Mouse (Mus musculus) kidney, adult 18-20 months (tissue): Measurements from ENCODE around the gene Ankrd35.
A peak's percentile ranks its signal among the peaks of the same experiment; 100 is the strongest.
"Not testable (repeated sequence)": the region's sequence is repeated elsewhere in the genome, so short reads cannot be mapped to it uniquely, and the experiment has no call there.

ENCODE experiments used
- DNase-seq: peaks from one replicate; pipeline ENCODE4 v3.0.0; 2021

Ankrd35 gene

DNA sequence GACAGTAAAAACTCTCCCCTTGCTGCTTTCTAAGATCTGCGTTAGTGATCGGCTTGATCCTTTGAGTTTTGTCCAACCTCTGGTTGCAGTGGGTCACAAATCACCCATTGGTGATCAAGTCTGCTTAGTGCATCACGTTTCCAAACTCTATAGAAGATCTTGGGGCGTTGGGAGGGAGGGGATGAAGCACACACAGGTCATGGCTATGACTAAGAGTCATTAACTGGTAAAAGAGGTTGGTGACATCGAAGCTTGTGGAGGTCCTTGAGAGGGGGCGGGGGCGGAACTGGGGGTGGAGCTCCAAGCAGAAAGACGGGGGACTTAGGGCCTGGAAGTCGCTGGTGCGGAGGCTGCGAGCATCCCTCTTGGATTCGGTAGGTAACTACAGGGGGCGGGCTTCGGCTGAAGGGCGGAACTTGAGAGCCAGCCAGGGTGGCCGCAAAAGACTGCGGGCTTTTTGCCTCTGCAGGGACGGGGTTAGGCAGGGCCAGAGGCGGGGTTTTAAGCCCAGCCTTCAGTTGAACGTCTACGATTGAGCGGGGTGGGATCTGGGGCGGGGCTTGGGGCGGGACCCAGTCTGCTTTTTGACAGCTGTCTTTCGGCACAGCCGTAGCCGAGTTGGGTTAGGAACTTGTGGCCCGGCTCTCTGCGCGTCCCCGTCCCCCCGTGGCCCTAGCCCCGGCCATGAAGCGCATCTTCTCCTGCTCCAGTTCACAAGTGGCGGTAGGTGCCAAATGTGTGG is at the start of gene Ankrd35:
Gene Ankrd35, plus strand, starts transcription at position 405 of the 742 bp plus-strand sequence.
- peak; percentile 81 for DNase-seq

DNA sequence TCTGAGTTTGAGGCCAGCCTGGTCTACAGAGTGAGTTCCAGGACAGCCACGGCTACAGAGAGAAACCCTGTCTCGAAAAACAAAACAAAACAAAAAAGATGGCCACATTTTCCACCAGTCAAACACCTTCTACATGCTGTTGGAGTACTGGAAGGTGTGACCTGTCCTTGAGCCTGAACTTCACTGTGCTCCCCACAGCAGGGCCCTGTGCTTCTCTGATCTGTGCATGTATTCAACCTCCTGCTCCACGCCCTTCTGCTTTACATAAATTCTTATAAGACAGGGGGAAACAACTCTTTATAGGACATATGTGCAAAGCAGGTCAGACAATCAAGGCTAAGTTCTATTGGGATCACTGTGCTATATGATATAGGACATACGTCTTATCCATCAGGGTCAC is 46.7 kb upstream of the Ankrd35 start:
- DNase-seq = no peak

DNA sequence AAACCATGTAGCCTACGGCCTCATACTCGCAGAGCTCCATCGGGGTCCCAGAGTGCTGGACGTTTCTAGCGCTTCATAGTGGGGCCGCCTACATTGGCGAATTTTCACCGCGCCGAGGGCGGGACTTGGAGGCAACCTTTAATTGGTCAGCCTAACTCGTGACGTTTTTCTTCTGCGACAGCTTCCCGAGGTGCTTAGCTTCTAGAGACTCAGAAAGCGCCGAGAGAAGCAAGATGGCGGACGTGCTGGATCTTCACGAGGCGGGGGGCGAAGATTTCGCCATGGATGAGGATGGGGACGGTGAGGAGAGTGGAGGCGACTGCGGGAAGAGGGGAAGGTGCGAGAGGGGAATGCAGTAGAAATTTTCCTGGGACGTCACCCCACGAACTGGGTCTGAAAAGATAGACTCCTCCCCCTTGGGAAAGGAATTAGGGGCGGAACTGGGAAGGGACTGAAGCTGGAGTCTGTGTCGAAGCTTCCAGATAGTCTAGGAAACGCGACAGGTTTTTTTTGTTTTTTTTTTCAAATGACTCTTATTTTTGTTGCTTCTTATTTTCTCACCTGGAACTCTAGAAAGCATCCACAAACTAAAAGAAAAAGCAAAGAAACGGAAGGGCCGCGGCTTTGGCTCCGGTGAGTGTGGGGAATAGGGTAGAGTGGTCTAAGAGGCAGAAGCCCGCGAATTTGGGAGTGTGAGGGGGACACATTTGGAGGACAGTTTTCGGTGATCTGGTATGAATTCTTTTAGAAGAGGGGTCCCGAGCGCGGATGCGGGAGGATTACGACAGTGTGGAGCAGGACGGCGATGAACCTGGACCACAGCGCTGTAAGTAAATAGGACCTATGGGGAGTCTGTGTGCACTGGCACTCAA is 40.0 kb upstream of the Ankrd35 start, which contains the start of gene Rbm8a:
Gene Rbm8a, plus strand, starts transcription at position 205 of the 872 bp plus-strand sequence.
- DNase-seq = peak; percentile 98

DNA sequence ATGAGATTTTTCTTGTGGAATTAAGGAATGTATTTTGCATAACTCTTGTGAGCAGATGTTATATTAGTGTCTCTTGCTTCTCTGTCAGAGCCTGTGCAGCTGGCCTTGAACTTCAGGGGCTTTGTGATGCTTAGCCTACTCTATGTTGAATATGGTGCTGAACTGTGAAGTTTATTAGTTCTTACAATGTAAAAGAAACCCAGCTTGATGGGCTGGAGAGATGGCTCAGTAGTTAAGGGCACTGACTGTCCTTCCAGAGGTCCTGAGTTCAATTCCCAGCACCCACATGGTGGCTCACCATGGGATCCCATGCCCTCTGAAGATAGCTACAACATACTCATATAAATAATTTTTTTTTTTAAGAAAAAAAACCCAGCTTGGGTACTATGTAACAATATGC is 37.9 kb upstream of the Ankrd35 start:
- no peak for DNase-seq

DNA sequence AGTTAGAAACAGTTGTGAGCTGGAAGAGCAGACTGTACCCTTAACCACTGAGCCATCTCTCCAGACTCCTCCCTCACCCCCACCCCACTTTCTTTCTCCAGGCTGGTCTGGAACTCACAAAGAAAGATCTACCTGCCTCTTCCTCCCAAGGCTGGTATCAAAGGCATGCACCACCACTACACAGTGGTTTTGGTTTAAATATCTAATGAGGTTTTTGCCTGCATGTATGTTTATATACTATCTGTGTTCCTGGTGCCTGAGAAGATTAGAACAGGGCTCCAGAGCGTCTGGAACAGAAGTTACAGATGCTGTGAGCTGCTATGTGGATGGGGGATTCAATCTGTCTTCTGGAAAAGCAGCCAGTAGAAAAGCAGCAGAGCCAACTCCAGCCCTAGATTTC is 35.9 kb upstream of the Ankrd35 start:
- DNase-seq = no peak

DNA sequence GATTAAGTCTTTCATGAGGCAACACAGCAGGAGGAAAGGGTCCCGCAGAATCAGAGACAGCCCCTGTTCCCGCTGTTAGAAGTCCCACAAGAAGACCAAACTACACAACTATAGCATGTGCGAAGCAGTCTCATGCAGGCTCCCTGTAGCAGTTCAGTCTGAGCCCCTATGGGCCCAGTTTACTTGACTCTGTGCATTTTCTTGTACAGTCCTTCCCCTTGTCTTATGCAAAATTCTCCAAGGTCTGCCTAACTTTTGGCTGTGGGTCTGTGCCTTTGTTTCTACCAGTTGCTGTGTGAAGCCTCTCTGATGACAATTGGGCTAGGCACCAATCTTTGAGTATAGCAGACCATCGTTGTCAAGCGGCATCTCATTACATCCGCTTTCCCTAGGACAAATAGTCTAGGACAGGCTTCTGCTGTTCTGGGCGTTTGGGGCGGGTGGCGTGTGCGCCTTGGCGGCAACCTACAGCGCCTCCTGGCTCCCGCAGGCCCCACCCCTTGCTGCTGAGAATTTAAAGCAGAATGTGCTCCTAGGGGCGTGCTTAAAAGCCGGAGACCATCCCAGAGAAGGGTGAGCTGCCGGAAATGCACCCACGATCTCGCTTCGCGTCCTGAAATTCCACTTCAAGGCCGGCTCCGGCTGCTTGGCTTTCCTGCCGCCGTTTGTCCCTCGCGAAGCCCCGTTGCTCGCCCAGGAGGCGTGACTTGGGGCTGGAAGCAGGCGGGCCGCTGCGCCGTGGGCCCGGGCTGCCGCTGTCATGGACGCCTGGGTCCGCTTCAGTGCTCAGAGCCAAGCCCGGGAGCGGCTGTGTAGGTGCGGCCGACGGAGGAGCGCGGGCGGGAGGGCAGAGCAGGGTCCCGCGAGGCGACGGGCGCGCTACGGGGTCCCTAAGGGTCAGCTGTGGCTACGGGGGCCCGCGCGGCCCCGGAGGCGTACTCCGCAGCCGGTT is 34.7 kb upstream of the Ankrd35 start, which contains the start of the genes Pex11b and Gm42957:
Gene Pex11b, plus strand, starts transcription at position 449 of the 952 bp plus-strand sequence.
Gene Gm42957, plus strand, starts transcription at position 547 of the 952 bp plus-strand sequence.
- peak; percentile 93 for DNase-seq

DNA sequence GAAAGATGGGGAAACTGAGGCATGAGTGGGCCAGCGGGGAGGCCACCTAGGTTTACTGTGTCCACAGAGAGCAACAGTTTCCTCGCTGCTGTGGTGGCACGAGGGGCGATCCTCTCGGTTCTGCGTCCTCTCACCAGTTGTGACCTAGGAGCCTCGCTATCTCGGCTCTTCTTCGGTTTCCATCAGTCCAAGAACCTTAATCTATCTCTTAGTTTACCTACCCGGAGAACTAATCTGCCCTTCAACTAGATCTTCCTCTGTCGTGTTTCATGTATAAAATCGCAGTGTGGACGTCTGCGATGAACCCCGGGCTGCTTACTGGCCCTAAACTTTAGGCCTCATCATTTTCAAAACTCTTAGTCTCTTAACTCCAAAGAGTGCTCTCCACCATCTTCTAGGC is 34.0 kb upstream of the Ankrd35 start:
- DNase-seq = no peak

DNA sequence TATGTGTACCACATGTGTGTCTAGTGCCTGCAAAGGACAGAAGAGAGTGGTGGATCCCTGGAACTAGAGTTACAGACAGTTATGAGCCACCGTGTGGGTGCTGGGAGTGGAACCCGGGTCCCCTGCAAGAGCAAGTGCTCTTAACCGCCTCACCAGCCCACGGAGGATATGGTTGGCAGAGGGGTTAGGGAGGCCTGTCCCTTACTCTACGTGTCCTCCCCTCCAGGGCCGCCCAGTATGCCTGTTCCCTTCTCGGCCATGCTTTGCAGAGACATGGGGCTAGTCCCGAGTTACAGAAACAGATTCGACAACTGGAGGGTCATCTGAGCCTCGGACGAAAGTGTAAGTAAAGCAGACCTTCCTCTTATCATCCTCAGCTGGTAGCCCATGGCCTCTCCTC is 33.5 kb upstream of the Ankrd35 start:
- DNase-seq = no peak

DNA sequence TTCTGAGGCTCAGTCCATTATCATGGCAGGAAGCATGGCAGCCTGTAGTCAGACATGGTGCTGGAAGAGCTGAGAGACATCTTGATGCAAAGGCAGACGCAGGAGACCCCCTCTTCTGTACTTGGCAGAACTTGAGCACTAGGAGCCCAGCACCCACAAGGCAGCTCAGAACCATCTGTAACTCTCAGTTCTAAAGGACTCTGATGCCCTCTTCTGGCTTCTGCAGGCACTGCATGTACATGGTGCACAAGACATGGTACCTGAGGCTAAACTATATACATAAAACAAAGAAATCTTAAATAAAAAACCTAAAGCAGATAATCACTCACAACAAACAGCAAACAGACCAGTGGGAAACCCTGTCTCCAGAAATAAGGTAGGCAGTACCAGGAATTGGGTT is 30.7 kb upstream of the Ankrd35 start:
- peak; percentile 79 for DNase-seq

DNA sequence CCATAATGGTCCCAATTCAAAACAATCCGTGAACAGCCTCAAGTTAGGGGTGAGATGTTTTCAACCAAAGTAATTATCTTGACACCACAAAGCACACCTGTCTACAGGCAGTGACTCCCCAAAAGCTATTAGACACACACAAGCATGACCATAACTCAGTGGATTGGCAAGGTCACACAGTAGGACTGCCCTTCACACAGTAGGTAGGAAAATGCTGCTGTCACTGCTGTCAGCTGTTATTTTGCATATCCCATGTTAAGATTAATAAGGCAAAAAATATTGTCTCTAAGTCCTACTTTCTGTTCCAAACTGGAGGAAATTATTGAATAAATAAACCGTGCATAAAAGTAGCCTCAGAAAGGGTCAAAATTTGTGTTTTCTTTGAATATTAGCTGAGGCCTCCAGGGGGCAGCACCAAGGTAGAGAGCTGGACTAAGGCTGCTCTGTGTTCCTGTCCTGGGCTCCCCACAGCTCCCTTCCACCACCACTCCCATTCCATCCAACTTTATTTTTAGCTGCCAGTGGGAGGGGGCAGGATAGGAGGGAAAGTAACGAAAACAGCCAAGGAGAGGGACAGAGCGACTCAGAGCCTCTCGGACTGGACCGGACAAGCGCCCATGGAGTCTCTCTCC is 24.8 kb upstream of the Ankrd35 start, which contains the start of gene Itga10:
Gene Itga10, plus strand, starts transcription at position 567 of the 632 bp plus-strand sequence.
- peak; percentile 34 for DNase-seq

DNA sequence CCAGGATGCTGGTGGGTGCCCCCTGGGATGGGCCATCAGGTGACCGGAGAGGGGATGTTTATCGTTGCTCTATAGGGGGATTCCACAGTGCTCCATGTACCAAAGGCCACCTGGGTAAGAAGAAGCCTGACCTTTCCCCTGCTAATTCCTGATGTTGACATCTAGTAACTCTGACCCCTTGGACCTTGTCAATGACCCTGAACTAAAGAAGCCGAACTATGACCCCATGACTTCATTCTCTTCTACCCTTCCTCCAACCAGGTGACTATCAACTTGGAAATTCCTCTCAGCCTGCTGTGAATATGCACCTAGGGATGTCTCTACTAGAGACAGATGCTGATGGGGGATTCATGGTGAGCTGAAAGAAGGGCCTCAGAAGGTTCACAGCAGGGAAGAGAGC is 22.6 kb upstream of the Ankrd35 start:
- DNase-seq = no peak

DNA sequence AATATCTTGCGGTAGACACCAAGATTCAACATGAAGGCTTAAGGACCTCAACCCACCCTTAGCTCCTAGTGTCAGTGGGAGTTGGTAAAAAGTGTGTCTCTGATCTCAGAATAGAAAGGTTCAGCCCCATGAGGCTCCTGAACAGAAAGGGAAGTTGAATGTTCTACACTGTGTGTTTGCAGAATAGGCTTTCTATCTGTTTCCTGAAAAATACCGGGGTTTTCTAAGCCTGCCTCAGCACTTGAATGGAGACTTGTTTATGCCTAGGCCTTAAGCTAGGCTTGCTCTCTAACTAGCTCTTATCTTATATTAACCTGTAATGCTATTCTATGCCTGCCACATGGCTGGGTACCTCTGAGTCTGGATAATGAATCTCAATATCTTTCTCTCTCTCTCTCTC is 9.0 kb upstream of the Ankrd35 start:
- no peak for DNase-seq

DNA sequence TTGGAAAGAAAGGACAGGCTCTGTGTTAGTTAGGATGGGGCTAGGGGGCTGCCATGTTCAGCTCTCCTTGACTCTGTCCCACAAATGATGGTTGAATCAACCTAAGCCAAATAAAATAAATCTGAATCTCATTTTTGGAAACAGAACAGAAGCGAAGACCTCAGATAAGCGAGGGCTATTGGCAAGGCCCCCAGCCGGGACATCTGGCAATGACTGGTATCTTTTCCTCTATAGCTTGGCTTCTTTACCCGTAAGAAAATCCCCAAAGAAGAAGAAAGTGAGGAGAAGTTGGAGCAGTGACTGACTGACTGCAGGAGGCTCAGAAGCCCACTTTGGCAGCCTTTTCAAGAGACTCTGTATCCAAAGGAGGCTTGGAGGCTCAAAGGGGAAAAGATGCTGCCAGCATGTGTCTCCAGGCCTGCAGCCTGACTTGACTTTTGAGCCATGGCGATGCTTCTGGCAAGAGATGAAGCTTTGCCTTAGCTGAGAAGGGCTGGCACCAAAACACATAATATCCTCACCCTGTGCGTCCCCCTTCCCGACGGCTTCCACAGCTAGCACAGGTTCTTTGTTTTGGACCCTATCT is 7.1 kb upstream of the Ankrd35 start:
- no peak for DNase-seq

DNA sequence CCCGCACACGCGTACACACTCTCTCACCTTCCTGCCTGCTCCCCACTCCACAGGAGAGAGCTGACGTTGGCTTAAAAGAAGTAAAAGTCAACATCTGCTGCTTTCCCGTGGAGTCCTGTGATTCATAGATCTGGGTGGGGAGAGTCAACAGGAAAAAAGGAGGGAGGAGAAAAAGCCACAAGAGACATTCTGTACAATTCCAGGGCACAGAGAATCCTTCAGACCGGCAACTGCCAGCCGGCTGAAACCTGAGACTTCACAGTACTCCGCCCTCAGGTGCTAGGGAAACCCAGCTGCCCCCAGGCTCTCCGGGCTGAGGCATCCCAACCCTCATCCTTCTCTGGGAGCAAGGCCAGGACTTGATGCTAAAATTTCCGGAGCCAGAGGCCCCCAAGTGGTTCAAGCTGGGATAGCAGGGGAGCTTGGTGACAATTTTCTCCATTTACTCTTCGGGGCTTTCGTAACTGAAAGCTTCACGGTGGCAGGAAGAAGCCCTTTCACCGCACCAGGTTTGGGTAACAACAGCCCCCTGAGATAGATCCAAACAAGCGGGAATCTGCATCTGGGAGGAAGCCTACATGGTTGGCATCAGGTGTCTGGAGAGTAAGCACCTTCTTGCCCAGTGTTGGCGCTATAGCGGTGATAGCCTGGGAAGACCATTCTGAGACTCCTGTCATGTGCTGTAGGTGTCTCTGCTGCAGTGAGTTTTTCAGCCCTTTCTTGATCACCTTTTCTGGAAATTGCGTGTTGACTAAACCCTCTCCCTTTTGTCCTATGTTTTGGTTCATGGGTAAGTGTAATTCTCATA is 6.3 kb upstream of the Ankrd35 start:
- DNase-seq = peak; percentile 86

DNA sequence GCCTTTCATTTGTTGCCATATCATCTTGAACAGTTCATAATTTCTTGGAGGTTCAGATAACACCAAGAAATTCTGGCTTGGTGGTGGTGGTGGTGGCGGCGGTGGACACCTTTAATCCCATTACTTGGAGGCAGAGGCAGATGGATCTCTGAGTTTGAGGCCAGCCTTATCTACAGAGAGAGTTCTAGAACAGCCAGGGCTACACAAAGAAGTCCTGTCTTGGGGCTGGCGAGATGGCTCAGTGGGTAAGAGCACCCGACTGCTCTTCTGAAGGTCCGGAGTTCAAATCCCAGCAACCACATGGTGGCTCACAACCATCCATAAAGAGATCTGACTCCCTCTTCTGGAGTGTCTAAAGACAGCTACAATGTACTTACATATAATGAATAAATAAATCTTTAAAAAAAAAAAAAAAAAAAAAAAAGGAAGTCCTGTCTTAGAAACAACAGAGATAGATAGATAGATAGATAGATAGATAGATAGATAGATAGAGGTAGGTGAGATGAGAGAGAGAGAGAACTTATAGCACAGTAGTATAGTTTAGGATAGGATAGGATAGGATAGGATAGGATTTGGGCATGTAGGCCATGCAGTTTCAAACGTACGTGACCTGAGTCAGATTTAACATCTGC is 4.1 kb upstream of the Ankrd35 start:
- not testable (repeated sequence) for DNase-seq

DNA sequence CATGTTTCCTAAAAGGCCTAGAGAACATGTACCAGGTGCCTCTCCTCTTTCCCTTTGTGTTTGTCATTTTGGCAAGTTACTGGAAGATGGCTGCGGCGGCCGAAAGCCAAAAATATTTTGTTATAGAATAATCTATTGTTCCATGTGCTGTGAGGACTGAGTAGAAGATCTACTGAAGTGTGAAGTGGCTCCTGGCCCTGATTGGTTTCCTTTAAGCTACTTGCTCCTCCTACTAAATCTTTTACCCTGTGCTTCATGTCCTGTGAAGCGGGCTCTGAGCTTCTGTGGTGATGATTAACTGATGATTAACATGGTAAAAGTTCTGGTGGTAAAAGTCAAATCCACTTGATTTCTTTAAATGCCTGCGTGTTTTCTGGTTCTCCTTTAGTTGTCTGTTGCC is 3.0 kb upstream of the Ankrd35 start:
- peak; percentile 38 for DNase-seq

DNA sequence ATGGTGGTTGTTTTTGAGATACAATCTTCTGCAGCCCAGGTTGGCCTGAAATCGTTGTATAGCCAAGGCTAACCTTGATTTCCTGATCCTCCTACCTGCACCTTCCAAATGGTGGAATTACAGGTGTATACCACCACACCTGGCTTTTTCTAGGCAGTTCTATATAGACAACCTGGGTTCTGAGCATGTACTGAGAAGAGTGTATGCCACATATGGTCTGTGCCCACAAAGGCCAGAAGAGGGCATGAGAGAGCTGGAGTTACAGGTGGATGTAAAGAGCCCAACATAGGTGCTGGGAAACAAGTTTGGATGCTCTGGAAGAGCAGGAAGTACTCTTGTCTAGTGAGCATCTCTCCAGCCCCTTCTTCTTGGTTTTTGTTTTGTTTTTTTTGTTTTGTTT is 2.6 kb upstream of the Ankrd35 start:
- peak; percentile 46 for DNase-seq

DNA sequence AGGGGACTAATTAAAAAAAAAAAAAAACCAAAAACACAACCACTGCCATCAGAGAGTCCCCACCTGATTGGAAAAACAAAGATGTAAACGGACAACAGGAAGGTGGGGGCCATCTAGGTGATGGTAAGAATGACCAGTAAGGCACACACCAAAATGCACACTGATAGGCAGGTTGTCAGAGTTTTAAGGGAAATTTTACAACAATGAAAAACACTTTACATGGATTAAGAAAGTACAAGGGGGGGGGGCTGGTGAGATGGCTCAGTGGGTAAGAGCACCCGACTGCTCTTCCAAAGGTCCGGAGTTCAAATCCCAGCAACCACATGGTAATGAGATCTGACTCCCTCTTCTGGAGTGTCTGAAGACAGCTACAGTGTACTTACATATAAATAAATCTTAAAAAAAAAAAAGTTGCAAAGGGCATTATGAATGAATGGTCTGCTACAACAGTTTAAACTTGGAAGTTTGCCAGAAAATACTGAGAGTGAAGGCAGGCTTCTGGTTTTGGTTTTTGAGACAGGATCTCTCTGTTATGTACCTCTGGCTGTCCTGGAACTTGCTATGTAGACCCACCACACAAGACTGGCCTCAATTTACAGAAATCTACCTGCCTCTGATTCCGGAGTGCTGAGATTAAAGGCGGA is 1.4 kb upstream of the Ankrd35 start:
- DNase-seq = no peak

DNA sequence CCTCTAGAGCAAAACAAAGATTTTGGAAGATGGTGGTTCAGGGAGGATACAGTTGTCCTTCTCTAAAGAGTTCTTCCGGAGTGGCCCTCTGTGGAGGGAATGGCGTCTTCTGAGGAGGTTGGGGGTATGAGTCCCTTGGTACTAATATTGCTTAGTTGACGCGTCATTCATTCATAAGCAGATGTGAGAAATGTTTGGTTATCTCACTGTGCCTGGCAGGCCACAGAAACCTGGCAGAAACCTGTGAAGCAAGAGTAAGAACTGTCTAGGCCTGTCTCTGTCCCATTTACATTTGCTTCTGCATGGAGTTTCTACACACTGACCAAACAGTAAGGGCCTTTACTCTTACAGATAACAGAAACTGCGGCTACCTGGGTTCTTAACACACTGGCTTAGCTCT is 1.6 kb downstream of the Ankrd35 start:
- no peak for DNase-seq

DNA sequence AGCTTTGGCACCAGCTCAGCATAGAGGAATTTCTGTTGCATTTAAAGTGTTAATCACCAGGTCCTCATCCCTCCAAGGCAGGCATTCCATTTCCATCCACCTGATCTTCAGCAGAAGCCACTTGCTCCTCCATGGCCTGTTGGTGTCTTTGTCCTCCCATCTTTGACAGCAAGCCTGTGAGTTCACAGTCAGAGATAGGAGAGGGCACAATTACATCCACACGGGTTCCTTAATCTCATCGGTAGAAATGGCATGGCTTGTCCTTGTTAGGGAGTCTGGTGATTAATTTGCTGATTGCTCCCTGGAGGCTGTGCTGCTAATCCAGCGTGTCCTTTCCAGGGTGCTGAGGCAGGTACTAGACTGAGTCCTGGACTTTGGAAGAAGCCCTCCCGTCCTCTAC is 3.6 kb downstream of the Ankrd35 start:
- DNase-seq = no peak
